Mouse (Mus musculus): Measurements from ENCODE around the gene Epas1. TPM values are rescaled to one million over a fixed set of nuclear protein-coding genes. Genes with fewer than 3 reads are reported as not detected.

The Epas1 gene
- polyA plus RNA-seq, 1 experiment from 2014 or later: 6.7 TPM

DNA sequence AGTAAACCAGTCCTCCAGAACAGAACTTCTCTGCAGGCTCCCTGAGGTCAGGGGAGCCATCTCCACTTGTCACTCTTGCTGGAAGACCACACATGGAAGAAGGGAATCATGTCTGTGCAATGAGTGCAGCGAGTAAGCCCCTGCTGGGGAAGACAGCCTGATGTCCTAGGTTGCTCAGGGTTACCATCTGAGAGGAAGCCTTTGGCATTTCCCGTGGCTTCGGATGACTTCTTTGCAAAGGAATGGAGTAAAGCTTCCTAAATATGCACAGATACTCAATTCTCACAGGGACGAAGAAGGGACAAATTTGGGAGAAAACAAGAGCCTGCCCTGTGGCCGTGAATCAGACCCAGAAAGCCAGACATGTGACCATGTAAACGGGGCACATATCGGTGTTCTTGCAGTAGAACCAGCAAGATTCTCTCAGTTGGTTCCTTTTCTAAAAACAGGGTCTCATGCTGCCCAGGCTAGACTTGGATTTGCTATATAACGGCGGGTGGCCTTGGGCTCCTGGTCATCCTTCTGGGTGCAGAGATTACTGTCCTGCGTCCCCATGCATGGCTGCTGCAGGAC lies 31.0 kb downstream of the Epas1 start:
- 77% methylated on average over 10 of the region's 10 CpGs for WGBS
- H3K27me3 ChIP-seq (ENCODE audit: control insufficient read depth, insufficient read depth, low read length): no peaks in the 10 kb centered on the region
- no peak overlapping the region for H3K4me3 ChIP-seq (ENCODE audit: low read depth, low read length)
- ATAC-seq (replicated peaks; ENCODE audit: insufficient number of reproducible peaks, low FRiP score, low TSS enrichment, low read depth) (no peak), DNase-seq (ENCODE audit: low spot score) (no peak)
- no peak overlapping the region for H3K9ac ChIP-seq (replicated peaks; ENCODE audit: low read length)
- H3K4me2 ChIP-seq (ENCODE audit: low read depth, low read length): no peak overlapping the region
- H3K9me3 ChIP-seq (replicated peaks; ENCODE audit: control insufficient read depth, low read length): no peaks in the 10 kb centered on the region
- H3K27ac ChIP-seq (replicated peaks; ENCODE audit: low read depth, low read length): no peak overlapping the region
- no peaks in the 10 kb centered on the region for H3K36me3 ChIP-seq (replicated peaks; ENCODE audit: control insufficient read depth, insufficient read depth, low read depth, low read length)
- no peaks in the 10 kb centered on the region; the same call in 1 of the 2 replicates for H3K4me1 ChIP-seq (ENCODE audit: control insufficient read depth, insufficient read depth, low read length)

DNA sequence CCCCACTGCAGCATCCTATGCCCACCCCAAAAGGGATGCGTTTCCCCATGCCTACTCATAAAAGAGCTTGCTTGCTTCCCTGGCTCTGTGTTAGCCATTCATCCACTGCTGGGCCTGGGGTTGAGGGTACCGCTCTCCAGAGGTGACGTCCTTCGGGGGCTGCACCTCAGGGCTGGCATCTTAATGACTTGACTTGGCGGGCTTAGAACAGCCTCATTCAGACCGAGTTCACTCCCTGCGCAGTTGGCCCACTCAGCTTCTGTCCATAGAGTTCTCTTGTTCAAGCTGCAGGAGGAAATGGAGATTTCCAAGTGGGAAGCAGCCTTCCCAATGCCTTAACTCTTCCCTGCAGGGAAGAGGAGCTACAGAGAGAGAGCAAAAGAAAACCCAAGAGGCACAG lies 32.1 kb downstream of the Epas1 start:
- H3K36me3 ChIP-seq (replicated peaks; ENCODE audit: control insufficient read depth, insufficient read depth, low read depth, low read length): no peaks in the 10 kb centered on the region
- WGBS: 48% methylated on average over 7 of the region's 7 CpGs
- no peak overlapping the region for H3K4me2 ChIP-seq (ENCODE audit: low read depth, low read length)
- H3K27ac ChIP-seq (replicated peaks; ENCODE audit: low read depth, low read length): no peak overlapping the region
- no peak overlapping the region for H3K9ac ChIP-seq (replicated peaks; ENCODE audit: low read length)
- H3K9me3 ChIP-seq (replicated peaks; ENCODE audit: control insufficient read depth, low read length): no peaks in the 10 kb centered on the region
- no peak overlapping the region for H3K4me3 ChIP-seq (ENCODE audit: low read depth, low read length)
- no peaks in the 10 kb centered on the region; the same call in 1 of the 2 replicates for H3K4me1 ChIP-seq (ENCODE audit: control insufficient read depth, insufficient read depth, low read length)
- H3K27me3 ChIP-seq (ENCODE audit: control insufficient read depth, insufficient read depth, low read length): no peaks in the 10 kb centered on the region
- DNase-seq (ENCODE audit: low spot score): no peak
- no peak for ATAC-seq (replicated peaks; ENCODE audit: insufficient number of reproducible peaks, low FRiP score, low TSS enrichment, low read depth)

DNA sequence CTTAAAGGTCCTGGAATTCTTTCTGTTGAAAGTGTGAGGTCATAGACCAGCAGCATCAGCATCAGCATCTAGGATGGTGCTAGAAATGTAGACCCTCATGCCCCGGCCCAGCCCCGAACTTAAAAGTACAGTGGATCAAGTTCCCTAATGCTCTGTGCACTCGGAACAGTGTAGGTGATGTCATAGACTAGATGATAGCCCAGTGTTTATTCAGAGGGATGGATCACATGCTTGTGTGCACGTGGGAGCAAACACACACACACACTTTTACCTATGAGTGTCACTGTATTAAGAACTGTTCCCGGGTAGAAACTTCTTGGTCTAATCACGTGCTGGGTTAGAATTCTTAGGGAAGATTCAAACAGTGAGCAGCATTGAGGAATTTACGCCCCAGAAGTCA lies 33.0 kb downstream of the Epas1 start:
- no peak overlapping the region for H3K4me3 ChIP-seq (ENCODE audit: low read depth, low read length)
- ATAC-seq (replicated peaks; ENCODE audit: insufficient number of reproducible peaks, low FRiP score, low TSS enrichment, low read depth) (no peak), DNase-seq (ENCODE audit: low spot score) (no peak)
- no peaks in the 10 kb centered on the region for H3K9me3 ChIP-seq (replicated peaks; ENCODE audit: control insufficient read depth, low read length)
- no peak overlapping the region for H3K27ac ChIP-seq (replicated peaks; ENCODE audit: low read depth, low read length)
- no peaks in the 10 kb centered on the region; the same call in 1 of the 2 replicates for H3K4me1 ChIP-seq (ENCODE audit: control insufficient read depth, insufficient read depth, low read length)
- no peaks in the 10 kb centered on the region for H3K27me3 ChIP-seq (ENCODE audit: control insufficient read depth, insufficient read depth, low read length)
- H3K4me2 ChIP-seq (ENCODE audit: low read depth, low read length): no peak overlapping the region
- no peaks in the 10 kb centered on the region for H3K36me3 ChIP-seq (replicated peaks; ENCODE audit: control insufficient read depth, insufficient read depth, low read depth, low read length)
- H3K9ac ChIP-seq (replicated peaks; ENCODE audit: low read length): no peak overlapping the region
- WGBS: 73% methylated on average over 7 of the region's 7 CpGs

GRCm38 (mm10) chr17:86787805-86788204 lies 34.3 kb downstream of the Epas1 start:
- ATAC-seq (replicated peaks; ENCODE audit: insufficient number of reproducible peaks, low FRiP score, low TSS enrichment, low read depth) (no peak), DNase-seq (ENCODE audit: low spot score) (no peak)
- Histone ChIP-seq H3K27me3 (ENCODE audit: control insufficient read depth, insufficient read depth, low read length) (no peaks in the 10 kb centered on the region), H3K4me3 (ENCODE audit: low read depth, low read length) (no peak overlapping the region), H3K4me1 (ENCODE audit: control insufficient read depth, insufficient read depth, low read length) (no peaks in the 10 kb centered on the region; the same call in 1 of the 2 replicates), H3K9me3 (replicated peaks; ENCODE audit: control insufficient read depth, low read length) (no peaks in the 10 kb centered on the region), H3K4me2 (ENCODE audit: low read depth, low read length) (no peak overlapping the region), H3K9ac (replicated peaks; ENCODE audit: low read length) (no peak overlapping the region), H3K27ac (replicated peaks; ENCODE audit: low read depth, low read length) (no peak overlapping the region), H3K36me3 (replicated peaks; ENCODE audit: control insufficient read depth, insufficient read depth, low read depth, low read length) (no peaks in the 10 kb centered on the region)
- 54% methylated on average over 7 of the region's 7 CpGs for WGBS

GRCm38 (mm10) chr17:86788316-86788715 lies 34.8 kb downstream of the Epas1 start:
- Histone ChIP-seq H3K27me3 (ENCODE audit: control insufficient read depth, insufficient read depth, low read length) (no peaks in the 10 kb centered on the region), H3K9me3 (replicated peaks; ENCODE audit: control insufficient read depth, low read length) (no peaks in the 10 kb centered on the region), H3K27ac (replicated peaks; ENCODE audit: low read depth, low read length) (no peak overlapping the region), H3K9ac (replicated peaks; ENCODE audit: low read length) (no peak overlapping the region), H3K36me3 (replicated peaks; ENCODE audit: control insufficient read depth, insufficient read depth, low read depth, low read length) (no peaks in the 10 kb centered on the region), H3K4me2 (ENCODE audit: low read depth, low read length) (no peak overlapping the region), H3K4me1 (ENCODE audit: control insufficient read depth, insufficient read depth, low read length) (no peaks in the 10 kb centered on the region; the same call in 1 of the 2 replicates), H3K4me3 (ENCODE audit: low read depth, low read length) (no peak overlapping the region)
- WGBS: 77% methylated on average over 6 of the region's 6 CpGs
- DNase-seq (ENCODE audit: low spot score) (no peak), ATAC-seq (replicated peaks; ENCODE audit: insufficient number of reproducible peaks, low FRiP score, low TSS enrichment, low read depth) (no peak)

- ATAC-seq (replicated peaks; ENCODE audit: insufficient number of reproducible peaks, low FRiP score, low TSS enrichment, low read depth) (no peak), DNase-seq (ENCODE audit: low spot score) (no peak)
- Histone ChIP-seq H3K9ac (replicated peaks; ENCODE audit: low read length) (no peak overlapping the region), H3K4me1 (ENCODE audit: control insufficient read depth, insufficient read depth, low read length) (no peaks in the 10 kb centered on the region), H3K9me3 (replicated peaks; ENCODE audit: control insufficient read depth, low read length) (no peaks in the 10 kb centered on the region), H3K27me3 (ENCODE audit: control insufficient read depth, insufficient read depth, low read length) (no peaks in the 10 kb centered on the region), H3K4me2 (ENCODE audit: low read depth, low read length) (no peak overlapping the region), H3K27ac (replicated peaks; ENCODE audit: low read depth, low read length) (no peak overlapping the region), H3K36me3 (replicated peaks; ENCODE audit: control insufficient read depth, insufficient read depth, low read depth, low read length) (no peaks in the 10 kb centered on the region), H3K4me3 (ENCODE audit: low read depth, low read length) (no peak overlapping the region)
- 87% methylated on average over 8 of the region's 8 CpGs for WGBS
Measured at GRCm38 (mm10) chr17:86791925-86792324, 38.4 kb downstream of the Epas1 start.

DNA sequence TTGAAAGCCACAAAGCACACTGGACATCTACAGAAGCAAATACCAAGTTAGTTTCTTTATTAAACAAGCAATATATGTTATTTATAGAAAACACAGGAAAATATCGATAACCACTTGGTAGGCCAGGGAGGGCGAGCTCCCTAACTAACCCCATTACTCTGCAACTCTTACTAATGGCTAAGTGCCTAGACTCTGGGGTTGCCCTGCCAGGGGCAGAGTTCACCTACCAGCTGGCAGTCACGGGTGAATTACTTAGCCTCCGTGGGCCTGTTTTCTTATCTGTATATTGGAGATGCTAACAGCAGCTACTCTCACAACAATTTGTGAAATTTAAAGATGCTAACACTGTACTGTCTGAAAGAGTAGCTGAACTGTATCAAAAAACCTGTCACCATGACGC lies 42.3 kb downstream of the Epas1 start:
- Histone ChIP-seq H3K9me3 (replicated peaks; ENCODE audit: control insufficient read depth, low read length) (no peaks in the 10 kb centered on the region), H3K36me3 (replicated peaks; ENCODE audit: control insufficient read depth, insufficient read depth, low read depth, low read length) (no peaks in the 10 kb centered on the region), H3K4me1 (ENCODE audit: control insufficient read depth, insufficient read depth, low read length) (no peaks in the 10 kb centered on the region), H3K27ac (replicated peaks; ENCODE audit: low read depth, low read length) (no peak overlapping the region), H3K27me3 (ENCODE audit: control insufficient read depth, insufficient read depth, low read length) (no peaks in the 10 kb centered on the region), H3K4me2 (ENCODE audit: low read depth, low read length) (no peak overlapping the region), H3K4me3 (ENCODE audit: low read depth, low read length) (no peak overlapping the region), H3K9ac (replicated peaks; ENCODE audit: low read length) (no peak overlapping the region)
- no peak for ATAC-seq (replicated peaks; ENCODE audit: insufficient number of reproducible peaks, low FRiP score, low TSS enrichment, low read depth)
- 80% methylated on average over 5 of the region's 5 CpGs for WGBS
- DNase-seq (ENCODE audit: low spot score): no peak

DNA sequence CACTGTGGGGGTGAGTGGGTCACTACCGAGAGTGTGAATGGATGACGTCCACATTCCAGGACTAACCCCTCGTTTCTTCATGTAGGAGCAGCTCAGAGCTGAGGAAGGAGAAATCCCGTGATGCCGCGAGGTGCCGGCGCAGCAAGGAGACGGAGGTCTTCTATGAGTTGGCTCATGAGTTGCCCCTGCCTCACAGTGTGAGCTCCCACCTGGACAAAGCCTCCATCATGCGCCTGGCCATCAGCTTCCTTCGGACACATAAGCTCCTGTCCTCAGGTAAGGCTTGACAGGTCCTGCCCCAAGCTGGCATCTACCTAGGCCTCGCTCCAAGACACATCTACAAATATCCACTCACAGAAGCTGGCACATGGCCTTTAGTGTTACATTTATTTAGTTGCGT lies 43.5 kb downstream of the Epas1 start:
- no peaks in the 10 kb centered on the region for H3K27me3 ChIP-seq (ENCODE audit: control insufficient read depth, insufficient read depth, low read length)
- no peak for ATAC-seq (replicated peaks; ENCODE audit: insufficient number of reproducible peaks, low FRiP score, low TSS enrichment, low read depth)
- no peak overlapping the region for H3K9ac ChIP-seq (replicated peaks; ENCODE audit: low read length)
- WGBS: 91% methylated on average over 13 of the region's 13 CpGs
- H3K36me3 ChIP-seq (replicated peaks; ENCODE audit: control insufficient read depth, insufficient read depth, low read depth, low read length): no peaks in the 10 kb centered on the region
- H3K4me3 ChIP-seq (ENCODE audit: low read depth, low read length): no peak overlapping the region
- no peak overlapping the region for H3K4me2 ChIP-seq (ENCODE audit: low read depth, low read length)
- H3K9me3 ChIP-seq (replicated peaks; ENCODE audit: control insufficient read depth, low read length): no peaks in the 10 kb centered on the region
- H3K27ac ChIP-seq (replicated peaks; ENCODE audit: low read depth, low read length): no peak overlapping the region
- no peaks in the 10 kb centered on the region for H3K4me1 ChIP-seq (ENCODE audit: control insufficient read depth, insufficient read depth, low read length)
- no peak for DNase-seq (ENCODE audit: low spot score)
